ENCODE assay signal across 15 mouse cellular contexts in genomic region chr5:148312443-148312842, GRCm38 (mm10).
A peak's percentile ranks its signal among the peaks of the same experiment; 100 is the strongest.
DNase-seq lines count a peak whose midpoint lies in the region; TF ChIP-seq lines count a peak whose summit lies in the region.
"Had no signal": no experiment of that assay in that cellular context is flagged by ENCODE, and none has a peak within 500 bp of the region (broad histone marks: within the 10 kb centered on the region; RNA-seq: fewer than 3 reads in every experiment).

No protein-coding gene starts in this region.

- no peak overlapping the region for H3K4me3 ChIP-seq in kidney, adult 2 months (ENCODE audit: insufficient read depth, low read depth, low read length)
- no peak overlapping the region for H3K4me3 ChIP-seq in testis, adult 2 months (ENCODE audit: control insufficient read depth, low read depth, low read length)
- H3K4me3 ChIP-seq: embryonic facial prominence, embryonic 13.5 days; forebrain, embryonic 10.5 days; kidney, embryonic 15.5 days; limb, embryonic 12.5 days; lung, embryonic 15.5 days had no signal

- no peak overlapping the region for H3K27ac ChIP-seq in kidney, adult 2 months (ENCODE audit: insufficient read depth, low read depth, low read length)
- no peak overlapping the region for H3K27ac ChIP-seq in testis, adult 2 months (ENCODE audit: control insufficient read depth, insufficient read depth, low read depth, low read length)
- H3K27ac ChIP-seq: embryonic facial prominence, embryonic 13.5 days; forebrain, embryonic 10.5 days; kidney, embryonic 15.5 days; limb, embryonic 12.5 days; lung, embryonic 15.5 days had no signal

- no peaks in the 10 kb centered on the region for H3K27me3 ChIP-seq in kidney, adult 2 months (replicated peaks; ENCODE audit: control insufficient read depth, insufficient read depth, low read length)
- no peaks in the 10 kb centered on the region for H3K27me3 ChIP-seq in testis, adult 2 months (ENCODE audit: control insufficient read depth, insufficient read depth, low read length)
- H3K27me3 ChIP-seq: embryonic facial prominence, embryonic 13.5 days; kidney, embryonic 15.5 days; limb, embryonic 12.5 days; lung, embryonic 15.5 days had no signal

- H3K36me3 ChIP-seq in kidney, adult 2 months (ENCODE audit: control insufficient read depth, insufficient read depth, low read length), result no peaks in the 10 kb centered on the region
- H3K36me3 ChIP-seq in testis, adult 2 months (ENCODE audit: control insufficient read depth, insufficient read depth, low read length), result no peaks in the 10 kb centered on the region
- H3K36me3 ChIP-seq: embryonic facial prominence, embryonic 13.5 days; forebrain, embryonic 10.5 days; kidney, embryonic 15.5 days; limb, embryonic 12.5 days; lung, embryonic 15.5 days had no signal

- no peak for DNase-seq in kidney, adult 2 months
- DNase-seq in kidney, postnatal 36 days, result no peak
- no peak for DNase-seq in testis, postnatal 14 days (ENCODE audit: low spot score)
- DNase-seq in ZHBTc4 (ENCODE audit: low read depth, low spot score), result peak; percentile 40
- peak; percentile 54 for DNase-seq in naive thymus-derived CD4-positive, alpha-beta T cell, adult 2 months (ENCODE audit: low read depth)
- no peak for DNase-seq in cerebellum, adult 11-12 months
- DNase-seq: heart, adult 18-20 months; heart, postnatal 14 days; thymus, adult 18-20 months had no signal

- 51% methylated on average over 2 of the region's 2 CpGs for WGBS in kidney, adult 2 months

- no peak for TF ChIP-seq POLR2A in kidney, adult 2 months (IDR thresholded peaks at IDR 0.05; ENCODE audit: low read depth, low read length)
- TF ChIP-seq POLR2A in testis, adult 2 months (IDR thresholded peaks at IDR 0.05; ENCODE audit: control insufficient read depth, low read depth, low read length), result no peak

- no peaks in the 10 kb centered on the region for H3K4me1 ChIP-seq in kidney, adult 2 months (ENCODE audit: control insufficient read depth, insufficient read depth, low read length)
- no peaks in the 10 kb centered on the region; the same call in 1 of the 2 replicates for H3K4me1 ChIP-seq in testis, adult 2 months (ENCODE audit: control insufficient read depth, insufficient read depth, low read length)
- H3K4me1 ChIP-seq: embryonic facial prominence, embryonic 13.5 days; forebrain, embryonic 10.5 days; kidney, embryonic 15.5 days; limb, embryonic 12.5 days; lung, embryonic 15.5 days had no signal

- 0 out of 2 replicates have a peak, but pooled peaks have one; percentile 6 for TF ChIP-seq CTCF in kidney, adult 2 months (conservative IDR thresholded peaks at IDR 0.05; ENCODE audit: insufficient read depth, insufficient read length, low read depth, low read length)
- TF ChIP-seq CTCF in testis, adult 2 months (IDR thresholded peaks at IDR 0.05; ENCODE audit: control insufficient read depth, insufficient read depth, insufficient replicate concordance, low read depth, low read length), result peak; percentile 22; the same call in 1 of the 2 replicates

Comparison
In these comparisons a context has a peak if more than half of its experiments do, and no peak if none do; other contexts are left out.
1. DNase-seq: peak in ZHBTc4 (single experiment) and naive thymus-derived CD4-positive, alpha-beta T cell, adult 2 months (single experiment); none in kidney, adult 2 months (single experiment), kidney, postnatal 36 days (0 of 2), testis, postnatal 14 days (single experiment) and cerebellum, adult 11-12 months (single experiment).